Mouse (Mus musculus): ENCODE data around the gene Xylt2. TPM values are rescaled to one million over a fixed set of nuclear protein-coding genes. Genes with fewer than 3 reads are reported as not detected.
"Not testable (repeated sequence)": the region's sequence is repeated elsewhere in the genome, so short reads cannot be mapped to it uniquely, and the experiment has no call there.

Gene Xylt2
- total and polyA plus RNA-seq, 3 experiments = 10.1 to 20.2 (median 16.3) TPM

- no peak; the same call in 1 of the 2 replicates for TF ChIP-seq ZKSCAN1 (IDR thresholded peaks at IDR 0.05; ENCODE audit: borderline replicate concordance, low read depth, low read length)
- TF ChIP-seq MAX (IDR thresholded peaks at IDR 0.05; ENCODE audit: low read length) = peak; percentile 76
- no peak for TF ChIP-seq E2F4 (IDR thresholded peaks at IDR 0.05; ENCODE audit: insufficient replicate concordance, low read depth, low read length)
- no peak for TF ChIP-seq ZNF384 (IDR thresholded peaks at IDR 0.05; ENCODE audit: low read depth, low read length)
- TF ChIP-seq ZMIZ1 (IDR thresholded peaks at IDR 0.05; ENCODE audit: low read depth, low read length) = no peak
- TF ChIP-seq SMC3 (IDR thresholded peaks at IDR 0.05; ENCODE audit: low read depth, low read length) = no peak
- no peak; the same call in 1 of the 2 replicates for TF ChIP-seq MAFK (IDR thresholded peaks at IDR 0.05; ENCODE audit: insufficient replicate concordance, low read length)
- TF ChIP-seq CHD1 (IDR thresholded peaks at IDR 0.05; ENCODE audit: low read depth, low read length) = no peak
- no peak for TF ChIP-seq CTCF (conservative IDR thresholded peaks at IDR 0.05 in 1 of 2, IDR thresholded peaks at IDR 0.05 in 1 of 2; ENCODE audit: low read depth in 2 of 2, low read length in 2 of 2)
- TF ChIP-seq POLR2AphosphoS2 (IDR thresholded peaks at IDR 0.05; ENCODE audit: low read depth, low read length) = no peak
- TF ChIP-seq RAD21 (IDR thresholded peaks at IDR 0.05; ENCODE audit: low read depth, low read length) = no peak; the same call in 1 of the 2 replicates
- no peak for TF ChIP-seq USF2 (conservative IDR thresholded peaks at IDR 0.05; ENCODE audit: low read depth, low read length)
- TF ChIP-seq CHD2 (IDR thresholded peaks at IDR 0.05; ENCODE audit: low read length) = no peak; the same call in 1 of the 2 replicates
- no peak for TF ChIP-seq SIN3A (IDR thresholded peaks at IDR 0.05; ENCODE audit: low read length)
- no peak for TF ChIP-seq USF1 (IDR thresholded peaks at IDR 0.05; ENCODE audit: low read depth, low read length)
- no peak for TF ChIP-seq NELFE (IDR thresholded peaks at IDR 0.05; ENCODE audit: low read depth, low read length)
- peak; percentile 77 for TF ChIP-seq JUND (conservative IDR thresholded peaks at IDR 0.05; ENCODE audit: low read depth, low read length)
- TF ChIP-seq MAZ (IDR thresholded peaks at IDR 0.05; ENCODE audit: low read depth, low read length) = no peak
- no peak for TF ChIP-seq ELF1 (IDR thresholded peaks at IDR 0.05; ENCODE audit: low read depth, low read length)
- 0 out of 2 replicates have a peak, but pooled peaks have one; percentile 58 for TF ChIP-seq TBP (conservative IDR thresholded peaks at IDR 0.05; ENCODE audit: low read depth, low read length)
Measured at GRCm38 (mm10) chr11:94695508-94695907, 18.2 kb upstream of the Xylt2 start (continued).

DNA sequence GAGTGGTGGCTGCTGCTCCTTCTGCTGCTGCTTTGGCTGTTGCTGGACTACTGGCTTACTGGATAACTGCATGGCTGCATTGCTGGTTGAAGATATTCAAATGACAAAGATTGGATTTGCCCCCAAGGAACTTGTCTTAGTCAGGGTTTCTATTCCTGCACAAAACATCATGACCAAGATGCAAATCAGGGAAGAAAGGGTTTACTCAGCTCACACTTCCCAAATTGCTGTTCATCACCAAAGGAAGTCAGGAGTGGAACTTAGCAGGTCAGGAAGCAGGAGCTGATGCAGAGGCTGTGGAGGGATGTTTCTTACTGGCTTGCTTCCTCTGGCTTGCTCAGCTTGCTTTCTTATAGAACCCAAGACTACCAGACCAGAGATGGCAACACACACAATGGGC, 15.2 kb upstream of the Xylt2 start:
- in situ Hi-C loops (cut with MboI; ENCODE audit: low pct_ligation_motif_present, low pct_unique_long_range_greater_than_20kb, low sequenced_read_pairs); H3K36me3 ChIP-seq (replicated peaks in 1 of 2; ENCODE audit: control insufficient read depth in 1 of 2, insufficient read depth in 1 of 2, low read length in 1 of 2); H3K9me3 ChIP-seq (replicated peaks; ENCODE audit: low read length); H3K27me3 ChIP-seq (replicated peaks); H3K27ac ChIP-seq (ENCODE audit: insufficient read depth, low read depth); H3K9ac ChIP-seq (ENCODE audit: insufficient read depth, low read depth); dilution Hi-C loops (cut with MboI; ENCODE audit: extremely low pct_ligation_motif_present, extremely low pct_unique_long_range_greater_than_20kb, low sequenced_read_pairs); H3K4me3 ChIP-seq (replicated peaks in 1 of 3; ENCODE audit: low read depth in 2 of 3, low read length in 2 of 3, poor library complexity in 1 of 3); H3K79me2 ChIP-seq (replicated peaks; ENCODE audit: control insufficient read depth, extremely low read depth, insufficient read depth, poor library complexity, severe bottlenecking): not testable (repeated sequence)
- Histone ChIP-seq H3K4me2 (ENCODE audit: insufficient read depth, low read depth, poor library complexity, severe bottlenecking) (peak overlapping the region; percentile 26; the same call in 1 of the 2 replicates), H3K4me1 (ENCODE audit: control insufficient read depth in 1 of 2, insufficient read depth in 2 of 2) (peaks cover 21 to 66% of the 10 kb centered on the region in 2 experiments)
- peak; percentile 80 for DNase-seq (ENCODE audit: extremely low read depth)
- TF ChIP-seq TCF12 (IDR thresholded peaks at IDR 0.05; ENCODE audit: low read depth, low read length) = peak; percentile 66; the same call in 1 of the 2 replicates
- TF ChIP-seq JUN (IDR thresholded peaks at IDR 0.05; ENCODE audit: insufficient read depth, low read depth, low read length) = peak; percentile 57; the same call in 1 of the 2 replicates
- peak; percentile 97 for TF ChIP-seq MEF2A (IDR thresholded peaks at IDR 0.05; ENCODE audit: borderline replicate concordance, low read depth, low read length)
- 0 out of 2 replicates have a peak, but pooled peaks have one; percentile 27 for TF ChIP-seq MYC (IDR thresholded peaks at IDR 0.05; ENCODE audit: low read depth, low read length)
- peak; percentile 73; the same call in 1 of the 2 replicates for TF ChIP-seq RCOR1 (conservative IDR thresholded peaks at IDR 0.05; ENCODE audit: low read depth, low read length)
- TF ChIP-seq EP300 (IDR thresholded peaks at IDR 0.05; ENCODE audit: low read length) = peak; percentile 89
- 0 out of 2 replicates have a peak, but pooled peaks have one; percentile 35 for TF ChIP-seq SIN3A (IDR thresholded peaks at IDR 0.05; ENCODE audit: low read length)
- TF ChIP-seq ELF1 (IDR thresholded peaks at IDR 0.05; ENCODE audit: low read depth, low read length) = 0 out of 2 replicates have a peak, but pooled peaks have one; percentile 15
- peak; percentile 69 for TF ChIP-seq BHLHE40 (IDR thresholded peaks at IDR 0.05; ENCODE audit: low read depth, low read length)
- 0 out of 2 replicates have a peak, but pooled peaks have one; percentile 53 for TF ChIP-seq CHD2 (IDR thresholded peaks at IDR 0.05; ENCODE audit: low read length)
- peak; percentile 80 for TF ChIP-seq MAFK (IDR thresholded peaks at IDR 0.05; ENCODE audit: insufficient replicate concordance, low read length)
- peak; percentile 80 for TF ChIP-seq ETS1 (conservative IDR thresholded peaks at IDR 0.05; ENCODE audit: low read depth, low read length)
- TF ChIP-seq IRF4 (IDR thresholded peaks at IDR 0.05; ENCODE audit: low read depth, low read length) = peak; percentile 86
- 0 out of 2 replicates have a peak, but pooled peaks have one; percentile 40 for TF ChIP-seq MAZ (IDR thresholded peaks at IDR 0.05; ENCODE audit: low read depth, low read length)
- peak; percentile 16; the same call in 1 of the 2 replicates for TF ChIP-seq MAX (IDR thresholded peaks at IDR 0.05; ENCODE audit: low read length)
